Mouse (Mus musculus) spleen, adult 18-20 months (tissue): ENCODE results near the gene Slc22a23.

Source experiments
- DNase-seq, 2 experiments: peaks; one replicate each; pipeline ENCODE4 v3.0.0; 2022; ENCODE audit warnings: mixed read lengths in 2 of 2

Slc22a23 gene

DNA sequence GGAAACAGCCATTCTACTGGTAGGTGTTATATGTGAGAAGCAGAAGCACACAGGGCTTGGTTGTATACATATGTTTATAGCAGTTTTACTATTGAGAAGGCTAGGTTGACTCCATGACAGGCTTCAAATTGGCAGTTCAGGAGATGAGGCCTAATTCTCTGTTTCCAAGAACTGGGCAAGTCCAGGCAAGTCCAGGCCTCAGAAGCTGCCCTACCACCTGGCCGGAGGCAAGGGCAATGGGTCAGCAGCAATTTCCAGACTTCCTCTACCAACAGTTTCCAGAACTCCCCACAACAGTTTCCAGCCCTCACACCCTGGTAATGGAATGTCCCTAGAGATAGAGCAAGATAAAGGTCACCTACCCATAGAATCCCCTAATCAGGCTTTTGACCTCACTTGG lies 185.1 kb downstream of the Slc22a23 start:
- DNase-seq, result no peak

DNA sequence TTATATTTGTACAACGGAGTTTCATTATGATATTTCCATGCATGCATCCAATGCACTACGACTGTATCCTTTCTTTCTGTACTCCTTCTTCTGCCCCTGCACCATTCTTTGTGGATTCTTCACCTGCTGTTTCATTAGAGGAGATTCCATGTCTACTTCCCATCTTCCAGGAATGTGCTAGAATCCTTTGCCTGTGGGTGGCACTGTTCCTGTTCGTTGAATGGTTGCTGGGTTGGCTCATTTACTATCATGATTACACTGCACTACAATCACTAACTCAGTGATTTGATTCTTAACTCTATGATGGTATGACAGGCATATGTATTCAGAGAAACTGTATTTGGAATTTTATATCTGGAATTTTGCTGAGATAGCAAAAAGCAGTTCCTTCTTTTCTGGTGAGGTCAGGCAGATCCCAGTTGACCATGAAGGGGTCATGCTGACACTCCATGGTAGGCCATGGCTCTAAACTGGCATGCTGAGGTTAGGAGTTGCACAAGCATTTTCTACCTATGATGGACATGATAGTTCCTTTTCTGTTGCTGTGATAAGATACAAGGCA lies 187.3 kb downstream of the Slc22a23 start:
- no peak for DNase-seq

DNA sequence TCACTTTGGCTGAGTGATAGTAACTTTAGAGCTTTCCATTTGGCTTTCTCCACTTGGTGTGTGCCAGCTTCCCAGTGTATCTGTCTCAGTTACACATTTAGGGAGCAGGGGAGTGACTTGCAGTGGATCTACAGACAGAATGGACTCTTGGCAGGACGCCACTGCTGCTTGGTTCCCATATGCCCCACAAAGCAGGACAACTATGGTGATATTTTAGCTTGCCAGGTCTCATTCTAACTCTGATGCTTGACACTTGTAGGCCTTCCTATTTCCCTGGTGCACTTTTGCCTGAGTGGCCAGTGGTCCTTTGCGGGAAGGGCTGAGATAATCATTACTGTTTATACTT lies 188.2 kb downstream of the Slc22a23 start:
- no peak for DNase-seq

DNA sequence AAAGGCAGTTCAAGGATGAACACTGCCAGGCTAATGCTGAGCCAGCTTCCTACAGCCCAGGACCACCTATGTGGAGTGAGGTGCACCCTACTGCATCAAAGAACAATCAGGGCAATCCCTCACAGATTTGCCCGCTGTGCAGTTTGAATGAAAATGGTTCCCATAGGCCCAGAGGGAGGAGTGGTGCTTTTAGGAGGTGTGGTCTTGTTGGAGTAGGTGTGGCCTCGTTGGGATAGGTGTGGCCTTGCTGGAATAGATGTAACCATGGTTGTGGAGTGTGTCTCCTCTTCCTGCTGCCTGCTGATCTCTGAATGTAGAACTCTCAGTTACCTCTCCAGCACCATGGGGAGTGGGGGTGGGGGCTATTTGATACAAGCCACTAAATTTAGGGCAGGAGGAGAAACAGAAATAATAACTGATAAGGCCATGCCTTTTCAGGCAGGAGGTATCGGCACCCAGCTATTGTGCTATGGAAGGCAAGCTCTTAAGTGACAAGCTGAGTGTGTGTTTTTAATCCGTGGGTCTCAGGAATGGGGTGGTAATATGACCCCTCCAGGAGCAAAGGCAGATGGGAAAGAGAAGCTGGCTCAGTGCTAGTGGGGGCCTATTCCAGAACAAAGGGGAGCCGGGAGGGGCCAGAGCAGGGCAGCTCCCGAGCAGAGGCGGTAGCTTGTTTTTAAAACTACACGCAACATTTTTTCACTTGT lies 188.7 kb downstream of the Slc22a23 start:
- no peak for DNase-seq

DNA sequence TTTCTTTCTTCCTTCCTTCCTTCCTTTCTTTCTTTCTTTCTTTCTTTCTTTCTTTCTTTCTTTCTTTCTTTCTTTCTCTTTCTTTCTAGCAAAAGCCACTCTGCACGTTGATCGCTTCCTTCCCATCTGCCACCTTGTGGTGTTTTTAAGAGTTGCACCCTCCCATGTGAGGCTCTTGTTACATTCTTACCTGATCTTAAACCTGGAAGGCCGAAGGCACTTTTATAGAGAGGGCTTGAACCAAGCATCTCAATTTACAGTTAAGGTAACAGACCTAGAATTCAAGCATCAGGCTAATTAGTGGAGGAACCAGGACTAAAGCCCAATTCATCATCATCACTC lies 190.1 kb downstream of the Slc22a23 start:
- DNase-seq, result peak in 1 of 2 experiments; percentile 59

DNA sequence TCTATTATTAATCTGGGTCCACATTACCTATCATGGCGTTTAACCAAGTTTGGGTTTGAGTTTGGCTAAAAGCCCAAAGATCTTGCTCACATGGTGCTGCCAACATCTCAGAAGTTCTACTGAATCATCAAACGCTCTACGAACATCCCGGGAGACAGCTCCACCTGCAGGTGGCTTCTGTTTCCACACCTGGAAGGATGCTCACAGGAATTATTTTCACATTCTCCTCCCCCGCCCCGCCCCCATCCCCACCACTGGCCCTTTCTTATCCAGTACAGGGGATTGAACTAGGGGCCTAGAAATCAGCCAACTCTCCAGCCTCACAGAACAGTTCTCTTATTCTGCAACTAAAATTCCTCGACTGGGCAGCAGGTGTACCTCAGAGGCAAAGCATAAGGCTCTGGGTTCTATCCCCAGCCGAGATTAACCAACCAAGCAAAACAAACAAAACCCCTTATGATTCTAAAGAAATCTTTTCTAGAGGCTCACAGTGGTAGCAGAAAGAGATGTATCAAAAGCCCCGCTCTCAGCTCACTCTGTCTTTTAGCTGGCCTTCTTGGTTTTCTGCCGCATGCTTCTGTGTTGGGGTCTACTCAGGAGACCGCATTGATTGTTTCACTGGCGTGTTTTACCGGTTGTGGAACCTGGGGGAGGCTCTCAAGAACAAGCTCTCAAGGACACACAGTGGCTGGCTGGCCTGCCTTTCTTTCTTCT lies 190.6 kb downstream of the Slc22a23 start:
- DNase-seq, result peak in 1 of 2 experiments; percentile 57

DNA sequence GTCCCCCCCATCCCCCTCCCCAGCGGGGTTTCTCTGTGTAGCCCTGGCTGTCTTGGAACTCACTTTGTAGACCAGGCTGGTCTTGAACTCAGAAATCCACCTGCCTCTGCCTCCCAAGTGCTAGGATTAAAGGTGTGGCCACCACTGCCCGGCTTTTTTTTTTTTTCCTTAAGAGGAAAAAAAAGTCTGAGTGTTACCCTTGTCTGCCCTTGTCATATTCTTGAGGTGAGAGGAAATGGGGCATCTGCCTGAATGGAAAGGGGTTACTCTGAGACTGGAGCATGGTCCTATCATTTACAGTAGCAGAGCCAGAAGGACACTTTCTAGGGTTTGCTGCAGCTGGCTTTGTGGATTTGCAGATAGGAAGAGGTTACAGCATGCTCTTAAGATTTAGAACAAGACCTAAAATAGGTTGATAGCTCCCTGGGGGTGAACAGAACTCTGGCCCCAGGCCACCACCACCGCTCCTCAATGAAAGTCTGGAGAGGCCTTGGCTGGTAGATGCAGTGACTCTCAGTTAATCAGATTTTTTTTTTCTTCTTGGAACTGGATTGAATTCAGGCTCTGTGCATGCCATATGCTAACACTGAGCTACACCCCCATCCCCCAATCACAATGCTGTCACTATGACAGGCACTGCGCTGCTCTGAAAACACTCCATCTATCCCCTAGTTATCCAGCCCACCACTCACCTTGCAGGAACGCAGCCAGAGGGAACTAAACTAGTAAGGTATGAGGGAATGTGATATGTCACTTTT lies 191.5 kb downstream of the Slc22a23 start:
- no peak for DNase-seq

DNA sequence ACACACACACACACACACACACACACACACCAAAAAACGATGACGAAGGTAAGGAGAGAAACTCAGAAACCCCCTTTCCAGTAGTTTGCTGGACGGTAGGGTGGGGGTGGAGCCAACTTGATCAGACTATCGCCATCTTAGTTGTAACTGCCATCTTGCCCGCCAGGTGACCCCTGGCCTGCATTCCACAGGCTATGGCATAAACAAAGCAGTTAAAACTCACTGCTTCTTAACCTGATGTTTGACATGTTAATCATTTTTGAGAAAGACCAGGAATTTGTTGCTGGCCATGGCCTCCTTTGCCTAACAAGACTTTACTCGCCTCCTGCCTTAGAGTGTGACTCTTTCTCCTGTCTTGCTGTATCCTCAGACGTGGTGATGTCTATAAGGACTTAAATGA lies 192.3 kb downstream of the Slc22a23 start:
- no peak for DNase-seq

DNA sequence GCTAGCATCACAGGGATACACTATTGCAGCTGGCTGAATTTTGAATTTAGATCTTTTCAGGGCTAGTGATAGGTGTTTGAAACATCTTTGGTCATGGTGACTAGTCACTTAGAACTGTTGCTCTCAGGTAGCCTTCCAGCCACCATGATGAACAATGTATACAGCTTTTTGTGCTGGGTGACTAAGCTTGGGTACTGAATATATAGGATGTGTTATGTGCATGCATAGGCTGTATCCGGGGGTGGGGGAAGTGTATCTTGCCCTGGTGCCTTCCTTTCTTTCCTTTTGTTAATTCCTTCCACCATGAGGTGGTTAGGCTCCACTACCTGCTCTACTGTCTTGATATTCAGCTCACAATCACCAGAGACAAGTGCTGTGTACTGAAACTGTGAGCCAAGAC lies 193.6 kb downstream of the Slc22a23 start:
- no peak for DNase-seq

DNA sequence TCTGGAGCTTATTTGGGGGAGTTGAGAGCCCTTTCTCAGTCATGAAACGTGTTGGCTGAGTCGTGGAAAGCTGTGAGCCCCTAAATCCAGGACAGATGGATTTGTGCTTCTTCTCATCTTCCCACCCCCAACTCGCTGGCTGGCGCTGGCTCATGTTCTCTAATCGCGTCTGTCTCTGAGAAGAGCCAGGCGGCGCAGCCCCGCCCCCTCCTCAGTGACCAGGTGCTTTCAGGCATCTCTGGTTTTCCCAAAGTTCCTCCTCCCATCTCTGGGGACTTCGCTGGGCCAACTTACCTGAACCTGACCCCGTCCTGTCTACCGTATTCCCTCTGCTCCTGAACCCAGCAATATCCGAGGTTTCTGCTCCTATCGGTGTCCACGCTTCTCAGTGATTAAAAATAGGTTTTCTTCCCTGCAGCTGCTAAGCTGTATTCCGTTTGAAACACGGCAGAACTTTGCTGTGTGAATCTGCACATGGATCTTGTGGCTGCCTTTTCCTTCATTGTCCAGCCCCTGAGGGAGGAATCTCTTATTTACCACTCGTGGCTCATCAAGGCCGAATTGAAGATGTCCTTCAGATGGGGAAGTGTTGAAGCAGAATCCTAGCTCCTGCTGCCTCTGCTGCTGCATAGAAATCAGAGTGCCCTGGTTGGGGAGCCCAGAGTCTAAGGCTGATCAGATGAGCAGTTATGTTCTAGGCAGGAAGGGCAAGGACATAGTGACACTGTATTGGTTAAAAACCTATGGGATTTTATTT lies 194.5 kb downstream of the Slc22a23 start:
- DNase-seq, result no peak

DNA sequence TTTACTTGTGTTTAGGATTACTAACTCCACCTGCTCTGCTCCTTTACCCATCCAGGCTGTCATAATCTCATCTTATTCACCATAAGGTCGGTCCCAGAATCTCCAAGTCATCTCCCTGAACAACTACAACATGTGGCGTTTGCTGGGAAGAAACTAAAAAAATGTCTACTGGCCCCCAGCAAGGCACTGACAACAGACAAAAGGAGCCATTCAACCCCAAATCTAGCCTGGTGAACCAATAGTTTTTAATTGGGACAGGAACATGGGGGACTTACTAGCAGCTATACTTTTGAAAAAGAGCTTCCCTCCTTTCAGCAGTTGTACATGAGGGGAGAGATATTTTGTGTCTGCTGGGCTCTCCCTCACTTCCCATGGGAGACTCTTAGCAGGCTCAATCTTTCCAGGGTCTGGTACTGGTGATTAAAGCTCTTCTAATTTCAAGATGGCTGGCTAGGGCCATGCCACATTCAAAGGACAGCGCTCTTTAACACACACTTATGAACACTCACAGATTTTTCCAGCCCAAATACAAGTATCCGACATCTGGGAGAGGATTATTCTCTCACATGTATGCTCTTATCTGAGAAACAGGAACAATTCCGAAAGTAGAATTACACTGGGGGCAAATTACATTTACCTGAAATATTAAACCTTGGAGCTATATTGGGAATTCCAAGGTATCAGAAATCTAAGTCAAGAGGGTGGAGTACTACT lies 195.4 kb downstream of the Slc22a23 start:
- no peak for DNase-seq

DNA sequence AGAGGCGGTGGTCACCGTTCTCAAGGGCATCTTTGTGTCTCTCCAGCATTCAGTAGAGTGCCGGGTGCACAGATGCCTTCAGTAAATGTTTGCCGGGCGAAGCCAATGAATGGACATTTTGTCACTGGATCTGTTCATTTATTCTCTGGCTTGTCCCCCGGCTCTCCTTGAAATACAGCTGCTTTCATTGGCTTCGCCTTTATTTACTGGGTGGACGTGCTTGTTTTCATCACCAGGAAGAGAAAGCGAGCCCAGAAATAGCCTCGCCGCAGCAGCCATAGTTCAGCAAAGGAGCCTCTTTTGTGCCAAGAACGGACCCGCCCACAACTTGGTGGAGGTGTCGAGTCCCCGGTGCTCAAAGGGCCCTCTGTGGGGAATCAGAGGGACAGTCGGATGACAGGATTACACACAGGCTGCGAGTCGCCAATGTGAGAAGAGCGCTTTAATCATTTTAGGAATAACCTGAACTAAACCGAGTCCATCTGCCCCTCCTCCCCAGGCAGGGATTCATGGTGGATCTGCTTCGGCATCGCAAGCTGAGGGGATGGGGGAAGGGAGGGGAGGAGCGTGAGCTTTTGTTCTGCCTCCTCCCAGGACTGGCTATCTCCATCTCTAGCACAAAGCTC lies 196.1 kb downstream of the Slc22a23 start:
- peak in 1 of 2 experiments; percentile 29 for DNase-seq

DNA sequence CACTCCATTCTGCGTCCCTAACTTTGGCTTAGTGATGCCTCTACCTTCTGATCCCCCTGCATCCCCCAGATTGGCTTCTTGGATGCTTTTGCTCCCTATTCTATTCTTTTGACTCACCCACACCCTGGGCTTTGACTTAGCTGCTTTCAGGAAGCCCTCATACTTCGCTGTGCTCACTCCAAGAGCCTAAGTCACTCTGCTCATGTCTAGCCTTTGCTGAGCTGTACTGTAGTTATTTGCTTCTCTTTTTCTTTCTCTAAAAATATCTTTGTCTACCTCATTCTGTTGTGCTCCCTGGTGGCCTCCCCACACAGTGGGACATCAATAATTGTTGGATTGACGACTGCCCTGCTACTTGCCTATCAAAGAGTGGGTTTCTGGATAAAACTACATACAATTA lies 196.8 kb downstream of the Slc22a23 start:
- no peak for DNase-seq

DNA sequence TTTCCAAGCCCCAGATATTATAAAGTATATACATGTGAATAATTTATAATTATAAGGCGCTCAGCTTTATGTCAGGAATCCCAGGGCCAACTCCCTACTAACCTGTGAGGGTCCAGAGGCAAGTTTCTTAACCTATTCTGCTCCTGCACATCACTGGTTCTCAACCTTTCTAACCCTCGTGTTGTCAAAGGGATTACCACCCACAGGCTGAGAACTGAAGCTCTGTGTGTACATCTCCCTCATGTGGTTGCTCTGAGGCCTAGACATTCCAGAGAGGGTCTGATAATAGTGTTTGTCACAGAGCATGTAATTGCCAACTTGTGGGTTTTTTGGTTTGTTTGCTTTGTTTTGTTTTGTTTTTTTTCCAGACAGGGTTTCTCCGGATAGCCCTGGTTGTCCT lies 198.1 kb downstream of the Slc22a23 start:
- no peak for DNase-seq

DNA sequence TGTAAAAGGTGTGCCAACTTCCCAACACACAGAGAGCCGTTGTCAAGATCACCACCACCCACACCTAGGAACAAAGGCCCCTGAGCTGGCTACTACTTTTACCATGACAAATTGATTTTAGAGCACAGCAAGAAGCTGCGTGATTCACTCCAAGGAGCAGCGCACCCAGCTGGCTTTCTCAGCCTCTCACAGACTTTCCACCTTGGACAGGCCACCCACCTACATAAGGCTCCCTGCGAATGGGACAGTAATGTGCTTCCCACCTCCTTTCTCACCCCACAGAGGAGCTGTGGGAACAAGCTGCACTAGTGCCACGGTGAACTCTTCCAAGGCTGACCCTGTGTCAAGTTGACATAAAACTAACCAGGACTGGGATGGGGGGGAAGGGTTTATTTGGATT lies 201.6 kb downstream of the Slc22a23 start:
- no peak for DNase-seq

DNA sequence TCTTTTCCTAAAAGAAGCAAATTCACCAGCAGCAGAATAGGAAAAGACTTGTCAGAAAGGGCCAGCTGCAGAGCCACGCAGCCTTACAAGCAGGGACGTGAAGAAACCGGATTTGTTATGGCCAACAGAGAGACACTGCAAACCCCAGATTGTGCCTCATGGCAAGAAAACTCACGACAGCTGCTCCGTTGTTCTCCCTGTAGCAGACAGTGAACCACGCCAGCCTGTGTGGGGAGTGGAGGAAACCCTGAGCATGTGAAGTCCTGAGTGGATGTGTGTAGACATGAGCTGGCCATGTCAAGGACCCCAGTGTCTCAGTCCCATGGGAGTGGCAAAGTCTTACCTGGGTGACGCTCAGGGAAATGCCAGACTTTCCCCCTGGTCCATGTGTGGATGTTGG lies 208.4 kb downstream of the Slc22a23 start:
- no peak for DNase-seq

DNA sequence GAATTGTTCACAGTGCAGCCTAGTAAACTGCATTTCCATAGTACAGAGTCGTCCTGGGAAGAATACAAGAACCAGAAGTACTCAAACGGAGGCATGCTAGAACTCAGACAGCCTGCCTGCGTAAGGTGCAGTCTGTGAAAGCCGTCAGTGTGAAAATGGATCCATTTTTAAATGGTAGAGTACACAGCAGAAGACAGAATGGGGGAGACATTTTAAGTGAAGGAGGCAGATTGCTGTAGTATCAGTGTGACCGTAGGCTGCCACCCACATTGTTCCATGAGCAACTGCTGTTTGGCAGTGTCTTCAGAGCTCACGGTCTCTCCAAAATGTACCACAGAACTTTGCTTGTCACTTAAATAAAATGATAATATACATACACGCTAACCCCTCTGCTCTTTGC lies 210.7 kb downstream of the Slc22a23 start:
- no peak for DNase-seq

DNA sequence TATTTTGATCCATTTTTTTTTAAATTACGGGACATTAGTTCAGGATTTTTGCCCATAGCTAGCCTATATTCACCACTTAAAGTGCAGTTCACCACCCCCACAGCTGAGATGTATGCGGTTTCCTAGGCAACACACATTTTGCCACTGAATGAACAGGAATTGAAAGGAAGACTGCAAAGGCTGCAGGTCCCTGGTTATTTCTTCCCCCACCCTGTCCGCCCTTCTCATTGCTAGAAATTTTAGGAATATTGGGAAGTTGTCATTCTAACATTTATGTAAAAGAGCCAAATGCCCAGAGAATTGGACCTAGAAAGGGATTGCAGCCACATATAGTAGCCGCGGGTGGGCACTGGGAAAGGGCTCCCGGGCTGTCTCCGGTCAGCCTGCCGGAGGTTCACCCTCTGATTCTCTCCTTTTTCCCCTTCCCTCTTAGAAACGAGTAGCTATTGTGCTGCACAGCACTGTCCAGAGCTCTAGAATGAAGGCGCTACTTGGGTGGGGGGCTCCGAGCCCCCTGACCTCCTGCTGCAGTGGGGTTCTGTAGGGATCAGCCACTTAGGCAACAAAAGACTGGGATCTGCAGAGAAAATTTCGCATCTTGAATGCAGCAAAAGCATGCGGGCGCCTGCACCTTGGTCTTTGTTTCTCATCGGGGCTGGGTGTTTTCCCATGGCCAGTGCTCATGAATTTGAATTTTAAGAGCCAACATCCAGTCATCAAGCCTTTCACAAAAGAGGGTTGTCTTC lies 211.5 kb downstream of the Slc22a23 start:
- DNase-seq, result no peak

DNA sequence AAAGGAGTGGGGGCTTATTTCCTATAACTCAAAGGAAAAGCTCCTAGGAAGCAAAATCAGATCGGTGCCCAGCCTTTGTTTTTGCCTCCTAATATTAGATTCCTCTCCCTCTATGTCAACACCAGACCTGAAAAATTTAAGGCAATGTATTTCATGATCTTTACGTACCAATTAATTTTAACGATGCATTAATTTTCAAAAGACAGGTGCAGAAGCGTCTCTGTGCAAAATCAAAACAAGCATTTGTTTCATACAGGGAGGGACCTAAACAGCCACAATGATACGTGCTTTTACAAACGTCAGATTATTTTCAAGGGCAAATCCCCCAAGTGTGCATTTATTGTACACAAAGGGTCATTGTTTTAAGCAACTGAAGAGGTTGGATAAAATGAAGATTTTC lies 212.1 kb downstream of the Slc22a23 start:
- DNase-seq, result no peak

DNA sequence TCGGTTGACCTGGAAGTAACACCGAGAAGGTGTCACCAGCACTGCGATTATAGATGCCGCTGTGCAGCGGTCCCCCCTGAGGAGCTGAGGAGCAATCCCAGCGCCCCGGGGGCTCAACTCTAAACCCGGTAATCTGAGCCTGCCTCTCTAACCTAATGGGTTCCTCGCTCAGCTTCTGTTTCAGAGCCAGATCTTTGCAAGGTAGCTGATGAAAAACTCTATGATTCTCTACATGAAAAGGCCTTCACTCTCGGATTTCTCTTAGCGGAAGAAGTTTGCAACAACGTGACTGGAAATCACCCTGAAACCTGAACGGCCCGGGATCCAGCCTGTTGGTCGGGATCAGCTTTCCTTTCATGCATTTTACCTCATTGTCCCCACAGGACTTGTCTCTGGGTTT lies 212.7 kb downstream of the Slc22a23 start:
- no peak for DNase-seq

DNA sequence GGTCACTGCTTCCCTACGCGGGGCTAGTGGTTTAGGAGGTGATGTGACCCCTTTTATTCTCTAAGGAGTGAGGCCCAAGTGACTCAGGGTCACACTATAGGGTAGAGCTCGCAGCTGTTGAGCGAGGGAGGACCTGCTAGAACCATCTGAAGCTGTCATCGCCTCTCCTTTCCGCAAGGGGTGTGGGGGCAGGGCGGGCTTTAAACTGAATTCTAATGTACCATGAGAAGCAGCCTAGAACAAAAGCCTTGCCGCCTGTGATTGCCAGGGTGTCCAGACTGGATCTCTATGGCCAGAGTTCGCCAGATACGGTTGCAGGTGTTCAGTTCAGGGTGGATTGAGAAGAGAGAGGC lies 213.3 kb downstream of the Slc22a23 start:
- DNase-seq, result peak in 1 of 2 experiments; percentile 44
